ENCODE assay signal across 10 mouse cellular contexts in genomic region chr5:148609506-148609880, GRCm38 (mm10). TPM values are rescaled to one million over a fixed set of nuclear protein-coding genes. Genes with fewer than 3 reads are reported as not detected.
DNase-seq lines count a peak whose midpoint lies in the region; ATAC-seq and TF ChIP-seq lines count a peak whose summit lies in the region.
"Had no signal": no experiment of that assay in that cellular context is flagged by ENCODE, and none has a peak within 500 bp of the region (broad histone marks: within the 10 kb centered on the region; RNA-seq: fewer than 3 reads in every experiment).

No protein-coding gene starts in this region.

- H3K36me3 ChIP-seq in embryonic facial prominence, embryonic 12.5 days = no peaks in the 10 kb centered on the region
- H3K36me3 ChIP-seq in intestine, postnatal 0 days (ENCODE audit: control insufficient read depth, insufficient read depth) = no peaks in the 10 kb centered on the region

- peaks cover 19% of the 10 kb centered on the region for H3K4me1 ChIP-seq in embryonic facial prominence, embryonic 12.5 days
- H3K4me1 ChIP-seq in intestine, postnatal 0 days (replicated peaks; ENCODE audit: control insufficient read depth, insufficient read depth, low read length) = no peaks in the 10 kb centered on the region

- no peaks in the 10 kb centered on the region for H3K27me3 ChIP-seq in embryonic facial prominence, embryonic 12.5 days
- no peaks in the 10 kb centered on the region for H3K27me3 ChIP-seq in intestine, postnatal 0 days (replicated peaks; ENCODE audit: control insufficient read depth, insufficient read depth, low read length)

- intact Hi-C loops in gastrocnemius, adult 2 months (cut with DNase I) = no loop called here
- intact Hi-C loops in left cerebral cortex, postnatal 4 days (cut with DNase I) = no loop called here
- intact Hi-C loops in left cerebral cortex, postnatal 36 days (cut with DNase I) = no loop called here

- peak; percentile 34 for DNase-seq in gastrocnemius, adult 2 months
- DNase-seq in gastrocnemius, adult 18-20 months (ENCODE audit: low spot score) = no peak
- DNase-seq in left cerebral cortex, postnatal 4 days = peak; percentile 70
- DNase-seq in left cerebral cortex, postnatal 36 days (ENCODE audit: low spot score in 2 of 2) = no peak
- DNase-seq in layer of hippocampus, postnatal 14 days (ENCODE audit: low spot score in 2 of 2) = peak; percentile 70 to 75
- DNase-seq in natural killer cell, adult 2 months (ENCODE audit: low spot score in 2 of 2) = no peak
- DNase-seq: kidney, adult 9 months; spleen, adult 18-20 months had no signal

- no peak overlapping the region for H3K9ac ChIP-seq in embryonic facial prominence, embryonic 12.5 days
- no peak overlapping the region for H3K9ac ChIP-seq in intestine, postnatal 0 days (ENCODE audit: low read depth, low read length)

- no peak for ATAC-seq in embryonic facial prominence, embryonic 12.5 days (ENCODE audit: insufficient number of reproducible peaks, insufficient read depth, low FRiP score, low TSS enrichment)
- ATAC-seq in intestine, postnatal 0 days = no peak

- WGBS in embryonic facial prominence, embryonic 12.5 days = 68% methylated on average over 9 of the region's 9 CpGs
- 80% methylated on average over 9 of the region's 9 CpGs for WGBS in intestine, postnatal 0 days

- H3K4me2 ChIP-seq in embryonic facial prominence, embryonic 12.5 days (replicated peaks) = no peak overlapping the region
- H3K4me2 ChIP-seq in intestine, postnatal 0 days (replicated peaks; ENCODE audit: low read depth) = no peak overlapping the region

- H3K9me3 ChIP-seq in embryonic facial prominence, embryonic 12.5 days = no peaks in the 10 kb centered on the region
- H3K9me3 ChIP-seq in intestine, postnatal 0 days (ENCODE audit: control insufficient read depth) = no peaks in the 10 kb centered on the region

- no peak for TF ChIP-seq CTCF in gastrocnemius, adult 2 months (IDR thresholded peaks at IDR 0.05)
- no peak for TF ChIP-seq CTCF in intestine, postnatal 0 days (IDR thresholded peaks at IDR 0.05; ENCODE audit: low read depth)

- H3K4me3 ChIP-seq in gastrocnemius, adult 2 months = no peak overlapping the region
- H3K4me3 ChIP-seq in embryonic facial prominence, embryonic 12.5 days = no peak overlapping the region
- H3K4me3 ChIP-seq in intestine, postnatal 0 days (ENCODE audit: low read depth, low read length) = no peak overlapping the region

- H3K27ac ChIP-seq in gastrocnemius, adult 2 months = peak overlapping the region; percentile 70
- 0 out of 2 replicates have a peak overlapping the region, but pooled peaks have one; percentile 18 for H3K27ac ChIP-seq in embryonic facial prominence, embryonic 12.5 days
- H3K27ac ChIP-seq in intestine, postnatal 0 days (ENCODE audit: low read depth, low read length) = no peak overlapping the region

RNA-seq across cellular contexts. Expression of gene Ubl3, which starts 56.9 kb away (rescaled TPM):
- 100 to 1,000 TPM; 140 to 141 TPM for total RNA-seq in gastrocnemius, adult 2 months (2021)
- 100 to 1,000 TPM; 150 to 159 TPM for total RNA-seq in gastrocnemius, adult 18-20 months (2021)
- total RNA-seq in left cerebral cortex, postnatal 4 days (2021) = 10 to 100 TPM; 88.4 to 91.0 TPM
- 100 to 1,000 TPM; 236 to 271 TPM for total RNA-seq in left cerebral cortex, postnatal 36 days (2021)
- polyA plus RNA-seq in embryonic facial prominence, embryonic 12.5 days (2016; fragmentation: Nextera tagmentation; extraction: Ambion mirVana) = 79.3 and 85.3 TPM in 2 replicates
- total RNA-seq in layer of hippocampus, postnatal 14 days (2021) = 100 to 1,000 TPM; 198 to 222 TPM
- polyA plus RNA-seq in intestine, postnatal 0 days (2015; fragmentation: Nextera tagmentation; extraction: Ambion mirVana) = 87.7 and 92.6 TPM in 2 replicates

Comparison
In these comparisons a context has a peak if more than half of its experiments do, and no peak if none do; other contexts are left out.
1. DNase-seq: peak in gastrocnemius, adult 2 months (single experiment), left cerebral cortex, postnatal 4 days (single experiment) and layer of hippocampus, postnatal 14 days (2 of 2); none in gastrocnemius, adult 18-20 months (single experiment), left cerebral cortex, postnatal 36 days (0 of 2) and natural killer cell, adult 2 months (0 of 2).